Mouse (Mus musculus) thymus, postnatal 4 days (tissue): ENCODE data around the gene Cwc27.

Experiments used
- DNase-seq: peaks from one replicate; pipeline ENCODE4 v3.0.0; 2021

The Cwc27 gene

DNA sequence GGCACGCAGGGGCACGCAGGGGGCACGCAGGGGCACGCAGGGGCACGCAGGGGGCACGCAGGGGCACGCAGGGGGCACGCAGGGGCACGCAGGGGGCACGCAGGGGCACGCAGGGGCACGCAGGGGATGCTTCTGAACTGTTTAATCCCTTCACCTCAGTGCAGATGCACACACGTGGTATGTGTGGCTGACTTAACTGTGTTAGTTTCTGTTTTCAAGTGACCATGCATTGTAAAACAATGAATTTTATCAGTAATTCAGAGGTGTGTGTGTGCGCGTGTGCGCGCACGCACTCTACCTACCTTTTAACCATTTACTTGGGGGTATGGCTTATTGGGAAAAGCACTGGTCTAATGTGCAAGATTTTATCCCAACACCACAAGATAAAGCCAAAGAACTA lies 208.4 kb downstream of the Cwc27 start:
- no peak for DNase-seq

DNA sequence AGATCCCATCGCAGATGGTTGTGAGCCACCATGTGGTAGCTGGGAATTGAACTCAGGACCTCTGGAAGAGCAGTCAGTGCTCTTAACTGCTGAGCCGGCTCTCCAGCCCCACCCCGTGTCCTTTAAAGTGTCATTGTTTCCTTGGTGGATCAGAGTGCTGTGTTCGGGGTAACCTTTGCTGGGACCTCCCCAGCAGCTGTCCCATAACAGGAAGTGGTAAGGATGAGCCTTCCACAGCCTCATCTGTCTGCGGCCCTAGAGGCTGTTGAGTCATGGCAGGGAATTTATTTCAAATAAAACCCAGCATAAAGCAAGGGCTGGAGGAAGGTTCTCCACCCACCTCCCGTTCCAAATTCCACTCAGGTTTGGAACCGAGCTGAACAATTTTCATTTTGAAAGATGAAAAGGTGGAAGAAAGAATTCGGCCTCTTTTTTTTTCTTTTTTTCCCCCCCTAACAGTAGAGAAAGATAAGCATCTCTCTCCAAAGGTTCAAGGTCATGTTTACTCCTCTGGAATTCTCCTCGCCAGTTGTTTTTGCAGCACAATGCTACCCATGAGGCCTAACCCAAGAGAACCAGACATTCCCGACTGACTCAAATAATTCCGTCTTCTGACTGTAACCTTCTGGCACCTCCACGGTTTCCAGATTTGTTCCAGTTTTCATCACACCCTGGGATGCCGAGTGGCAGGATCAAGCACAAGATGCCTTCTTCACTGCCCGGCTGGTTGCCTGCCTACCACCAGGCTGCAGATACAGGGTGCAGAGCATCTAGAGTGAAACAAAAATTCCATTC lies 210.0 kb downstream of the Cwc27 start:
- DNase-seq, result peak; percentile 47

- DNase-seq, result no peak
These were observed 211.8 kb downstream of the Cwc27 start for GRCm38 (mm10) chr13:104605111-104605510.

GRCm38 (mm10) chr13:104602197-104602596 lies 214.7 kb downstream of the Cwc27 start:
- no peak for DNase-seq

DNA sequence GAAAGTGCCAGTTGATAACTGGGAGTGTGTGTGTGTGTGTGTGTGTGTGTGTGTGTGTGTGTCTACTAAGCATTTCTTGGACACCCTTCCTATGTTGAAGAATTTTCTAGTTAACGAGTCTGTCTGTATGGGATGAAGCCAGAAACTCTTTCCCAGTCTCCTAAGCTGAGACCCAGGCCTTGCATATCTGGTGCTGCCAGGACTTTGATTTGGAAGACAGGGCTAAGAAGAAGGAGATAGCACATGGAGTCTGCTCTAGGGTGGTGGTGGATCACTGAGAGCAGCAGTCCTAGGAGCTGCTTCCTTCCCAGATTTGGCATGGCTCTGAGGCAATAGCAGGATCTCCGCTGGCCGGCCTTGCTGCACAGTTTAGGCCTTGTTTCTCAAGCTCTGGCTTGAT lies 215.2 kb downstream of the Cwc27 start:
- no peak for DNase-seq

DNA sequence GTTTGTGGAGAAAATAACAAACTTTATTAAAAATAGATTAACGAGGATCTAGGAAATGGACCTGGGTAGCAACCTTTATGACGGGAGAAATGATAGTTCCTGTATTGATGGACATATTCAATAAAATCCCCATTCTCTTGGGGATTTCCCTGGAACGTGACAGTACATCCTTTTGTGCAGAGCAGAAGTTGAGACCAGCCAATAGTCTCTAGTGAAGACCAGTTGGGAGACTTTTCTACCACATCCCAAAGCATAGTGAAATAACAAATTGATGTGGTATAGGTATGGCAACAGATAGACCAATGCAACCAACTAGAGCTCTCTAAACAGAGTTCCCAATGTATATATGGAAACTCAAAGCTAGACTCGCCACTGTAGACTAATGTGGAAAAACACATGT lies 220.7 kb downstream of the Cwc27 start:
- DNase-seq, result no peak

GRCm38 (mm10) chr13:104594820-104595351 lies 222.1 kb downstream of the Cwc27 start:
- DNase-seq, result no peak

GRCm38 (mm10) chr13:104590931-104591330 lies 226.0 kb downstream of the Cwc27 start:
- no peak for DNase-seq

GRCm38 (mm10) chr13:104590097-104590607 lies 226.8 kb downstream of the Cwc27 start:
- DNase-seq, result peak; percentile 36

- no peak for DNase-seq
These were observed 228.6 kb downstream of the Cwc27 start for GRCm38 (mm10) chr13:104588383-104588782.
